Mouse (Mus musculus): Measurements from ENCODE around the gene Cuedc2.

DNA sequence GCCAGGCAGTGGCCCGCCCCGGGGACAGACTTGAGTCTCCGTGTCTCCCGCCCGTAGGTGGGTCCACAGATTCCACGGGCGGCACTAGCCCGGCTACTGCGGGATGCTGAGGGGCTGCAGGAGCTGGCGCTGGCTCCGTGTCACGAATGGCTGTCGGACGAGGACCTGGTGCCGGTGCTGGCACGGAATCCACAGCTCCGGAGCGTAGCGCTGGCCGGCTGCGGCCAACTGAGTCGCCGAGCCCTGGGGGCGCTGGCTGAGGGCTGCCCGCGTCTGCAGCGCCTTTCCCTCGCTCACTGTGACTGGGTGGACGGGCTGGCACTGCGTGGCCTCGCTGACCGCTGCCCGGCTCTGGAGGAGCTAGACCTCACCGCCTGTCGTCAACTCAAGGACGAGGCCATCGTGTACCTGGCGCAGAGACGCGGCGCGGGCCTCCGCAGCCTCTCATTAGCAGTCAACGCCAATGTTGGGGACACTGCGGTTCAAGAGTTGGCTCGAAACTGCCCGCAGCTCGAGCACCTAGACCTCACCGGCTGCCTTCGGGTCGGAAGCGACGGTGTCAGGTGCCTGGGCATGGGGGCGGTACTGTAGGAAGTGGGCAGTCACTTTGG is 9.4 kb downstream of the Cuedc2 start:
- TF ChIP-seq CTCF (conservative IDR thresholded peaks at IDR 0.05; ENCODE audit: insufficient read depth, insufficient read length, low read depth, low read length) (no peak), POLR2A (IDR thresholded peaks at IDR 0.05; ENCODE audit: low read depth, low read length) (no peak)

Measured in kidney, adult 2 months (tissue).